Mouse (Mus musculus) erythroblast, embryonic 14.5 days (primary cell): ENCODE results near the gene Lrrc23. TPM values are rescaled to one million over a fixed set of nuclear protein-coding genes. Genes with fewer than 3 reads are reported as not detected.

Source experiments
- H3K27me3 ChIP-seq: 2 replicates; pipeline ENCODE4 v1.6.1; 2012; ENCODE audit warnings: inconsistent platforms; ENCODE audit not compliant: control insufficient read depth
- H3K36me3 ChIP-seq: 2 replicates; pipeline ENCODE4 v1.6.1; 2012; ENCODE audit warnings: mild to moderate bottlenecking, inconsistent platforms; ENCODE audit not compliant: control insufficient read depth
- H3K4me1 ChIP-seq: 2 replicates; pipeline ENCODE4 v1.6.1; 2012; ENCODE audit warnings: inconsistent platforms; ENCODE audit not compliant: control insufficient read depth
- H3K4me3 ChIP-seq: replicated peaks from 2 replicates; pipeline ENCODE3; 2012; ENCODE audit warnings: moderate library complexity, mild to moderate bottlenecking, inconsistent platforms
- H3K9me3 ChIP-seq: 2 replicates; pipeline ENCODE4 v1.6.1; 2012; ENCODE audit warnings: low read length, inconsistent platforms, mixed read lengths; ENCODE audit not compliant: control insufficient read depth
- GATA1 ChIP-seq: IDR thresholded peaks from 2 replicates; pipeline ENCODE4 v1.6.1; 2012; ENCODE audit warnings: low read length, inconsistent platforms, mixed read lengths
- TAL1 ChIP-seq: IDR thresholded peaks from 3 replicates; pipeline ENCODE4 v1.6.1; 2012; ENCODE audit warnings: low read length, inconsistent platforms, mixed read lengths
- polyA plus RNA-seq: library from polyadenylated mRNA; stranded (reverse); fragments of >175 nt; gene quantifications from 2 replicates; pipeline ENCODE4 v1.2.3, GENCODE M21; 2012

Gene Lrrc23
- polyA plus RNA-seq, 1 experiment = not detected

- Histone ChIP-seq H3K9me3 (peaks cover 4% of the 10 kb centered on the region; the same call in 1 of the 2 replicates), H3K4me1 (peaks cover 8% of the 10 kb centered on the region), H3K36me3 (no peaks in the 10 kb centered on the region), H3K27me3 (peaks cover 86% of the 10 kb centered on the region), H3K4me3 (no peak overlapping the region)
- no peak for TF ChIP-seq GATA1
- no peak for TF ChIP-seq TAL1
Observed at GRCm38 (mm10) chr6:124759259-124759658, 20.3 kb downstream of the Lrrc23 start.

- Histone ChIP-seq H3K4me3 (no peak overlapping the region), H3K9me3 (peaks cover 4% of the 10 kb centered on the region; the same call in 1 of the 2 replicates), H3K27me3 (peaks cover 89% of the 10 kb centered on the region), H3K36me3 (no peaks in the 10 kb centered on the region), H3K4me1 (peaks cover 8% of the 10 kb centered on the region)
- TF ChIP-seq TAL1 (no peak), GATA1 (no peak)
Observed at GRCm38 (mm10) chr6:124758849-124759232, 20.7 kb downstream of the Lrrc23 start.

- Histone ChIP-seq H3K4me1 (peaks cover 8% of the 10 kb centered on the region), H3K36me3 (no peaks in the 10 kb centered on the region), H3K4me3 (no peak overlapping the region), H3K9me3 (peaks cover 4% of the 10 kb centered on the region; the same call in 1 of the 2 replicates), H3K27me3 (peaks cover 90% of the 10 kb centered on the region)
- TF ChIP-seq TAL1 = no peak
- no peak for TF ChIP-seq GATA1
Observed at GRCm38 (mm10) chr6:124757909-124758848, 21.3 kb downstream of the Lrrc23 start.

- H3K4me3 ChIP-seq = no peak overlapping the region
- H3K4me1 ChIP-seq = peaks cover 8% of the 10 kb centered on the region
- peaks cover 90% of the 10 kb centered on the region for H3K27me3 ChIP-seq
- TF ChIP-seq TAL1 = no peak
- TF ChIP-seq GATA1 = no peak
- no peaks in the 10 kb centered on the region for H3K36me3 ChIP-seq
- peaks cover 4% of the 10 kb centered on the region; the same call in 1 of the 2 replicates for H3K9me3 ChIP-seq
Observed at GRCm38 (mm10) chr6:124757351-124757880, 22.1 kb downstream of the Lrrc23 start.

GRCm38 (mm10) chr6:124756652-124757350, 22.7 kb downstream of the Lrrc23 start:
- H3K27me3 ChIP-seq = peaks cover 90% of the 10 kb centered on the region
- no peak for TF ChIP-seq GATA1

GRCm38 (mm10) chr6:124755831-124756595, 23.5 kb downstream of the Lrrc23 start, which contains the start of the genes Gm45234 and Atn1:
Gene Gm45234 (minus strand): TSS chr6:124756021.
Gene Atn1 (minus strand): TSS chr6:124756524.
- Histone ChIP-seq H3K27me3 (peaks cover 83% of the 10 kb centered on the region), H3K36me3 (no peaks in the 10 kb centered on the region), H3K4me3 (peak within 1 kb of the TSS; percentile 59), H3K4me1 (peaks cover 8% of the 10 kb centered on the region), H3K9me3 (peaks cover 4% of the 10 kb centered on the region; the same call in 1 of the 2 replicates)
- TF ChIP-seq TAL1 (no peak), GATA1 (no peak)

More at GRCm38 (mm10) chr6:124756652-124757350, 22.7 kb downstream of the Lrrc23 start:
- H3K4me1 ChIP-seq = peaks cover 8% of the 10 kb centered on the region
- peak overlapping the region; percentile 59 for H3K4me3 ChIP-seq
- H3K9me3 ChIP-seq = peaks cover 4% of the 10 kb centered on the region; the same call in 1 of the 2 replicates
- H3K36me3 ChIP-seq = no peaks in the 10 kb centered on the region

- peak overlapping the region; percentile 59 for H3K4me3 ChIP-seq
- H3K4me1 ChIP-seq = peaks cover 8% of the 10 kb centered on the region
- H3K9me3 ChIP-seq = peaks cover 4% of the 10 kb centered on the region; the same call in 1 of the 2 replicates
- TF ChIP-seq TAL1 (no peak), GATA1 (no peak)
- peaks cover 80% of the 10 kb centered on the region for H3K27me3 ChIP-seq
- H3K36me3 ChIP-seq = no peaks in the 10 kb centered on the region
Observed at GRCm38 (mm10) chr6:124755306-124755705, 24.2 kb downstream of the Lrrc23 start.

- Histone ChIP-seq H3K9me3 (peaks cover 4% of the 10 kb centered on the region; the same call in 1 of the 2 replicates), H3K36me3 (no peaks in the 10 kb centered on the region; the same call in 1 of the 2 replicates), H3K4me1 (peaks cover 8% of the 10 kb centered on the region), H3K27me3 (peaks cover 66% of the 10 kb centered on the region), H3K4me3 (no peak overlapping the region)
- TF ChIP-seq TAL1 (no peak), GATA1 (no peak)
Observed at GRCm38 (mm10) chr6:124753861-124754260, 25.7 kb downstream of the Lrrc23 start.
